Comparison of ENCODE assay signal across 12 mouse cellular contexts in genomic region chr15:100660306-100660705, GRCm38 (mm10). TPM values are rescaled to one million over a fixed set of nuclear protein-coding genes. Genes with fewer than 3 reads are reported as not detected.
DNase-seq lines count a peak whose midpoint lies in the region; ATAC-seq and TF ChIP-seq lines count a peak whose summit lies in the region.
"Had no signal": no experiment of that assay in that cellular context is flagged by ENCODE, and none has a peak within 500 bp of the region (broad histone marks: within the 10 kb centered on the region; RNA-seq: fewer than 3 reads in every experiment).

No protein-coding gene starts in this region.

- H3K79me2 ChIP-seq in liver, adult 2 months (ENCODE audit: control insufficient read depth, insufficient read depth, low read length): no peaks in the 10 kb centered on the region

- H3K27me3 ChIP-seq in hindbrain, postnatal 0 days (ENCODE audit: insufficient read depth, low read length): no peaks in the 10 kb centered on the region
- no peaks in the 10 kb centered on the region for H3K27me3 ChIP-seq in hindbrain, embryonic 16.5 days (replicated peaks; ENCODE audit: control insufficient read depth, insufficient read depth, low read length)
- no peaks in the 10 kb centered on the region for H3K27me3 ChIP-seq in liver, adult 2 months (ENCODE audit: control insufficient read depth, insufficient read depth, low read length)
- no peaks in the 10 kb centered on the region for H3K27me3 ChIP-seq in liver, postnatal 0 days (ENCODE audit: insufficient read depth, low read length)
- H3K27me3 ChIP-seq in forebrain, embryonic 16.5 days (replicated peaks; ENCODE audit: control insufficient read depth, insufficient read depth, low read length): no peaks in the 10 kb centered on the region
- H3K27me3 ChIP-seq: liver, embryonic 12.5 days had no signal

- TF ChIP-seq POLR2A in liver, adult 2 months (IDR thresholded peaks at IDR 0.05; ENCODE audit: extremely low read depth, insufficient read depth, low read length): no peak

- H3K9ac ChIP-seq in hindbrain, postnatal 0 days (replicated peaks; ENCODE audit: low read length): no peak overlapping the region
- H3K9ac ChIP-seq in hindbrain, embryonic 16.5 days (ENCODE audit: low read depth, low read length): no peak overlapping the region
- H3K9ac ChIP-seq in liver, adult 2 months (ENCODE audit: low read depth, low read length): no peak overlapping the region
- H3K9ac ChIP-seq in liver, postnatal 0 days (replicated peaks): no peak overlapping the region
- H3K9ac ChIP-seq in forebrain, embryonic 16.5 days (replicated peaks; ENCODE audit: low read depth, low read length): no peak overlapping the region
- H3K9ac ChIP-seq: liver, embryonic 12.5 days had no signal

- no peak for TF ChIP-seq CTCF in hindbrain, postnatal 0 days (IDR thresholded peaks at IDR 0.05; ENCODE audit: low read depth)
- TF ChIP-seq CTCF in liver, adult 2 months (IDR thresholded peaks at IDR 0.05; ENCODE audit: low read depth, low read length): no peak
- TF ChIP-seq CTCF in liver, postnatal 0 days (IDR thresholded peaks at IDR 0.05; ENCODE audit: low read depth): no peak

- TF ChIP-seq EP300 in liver, postnatal 0 days (IDR thresholded peaks at IDR 0.05; ENCODE audit: low read depth): no peak

- H3K9me3 ChIP-seq in hindbrain, postnatal 0 days (ENCODE audit: low read length): no peaks in the 10 kb centered on the region
- H3K9me3 ChIP-seq in hindbrain, embryonic 16.5 days (ENCODE audit: control insufficient read depth, low read length): no peaks in the 10 kb centered on the region
- no peaks in the 10 kb centered on the region for H3K9me3 ChIP-seq in liver, postnatal 0 days (ENCODE audit: low read length)
- no peaks in the 10 kb centered on the region for H3K9me3 ChIP-seq in forebrain, embryonic 16.5 days (ENCODE audit: control insufficient read depth, low read length)
- H3K9me3 ChIP-seq: liver, embryonic 12.5 days had no signal

- no peak overlapping the region for H3K4me2 ChIP-seq in hindbrain, postnatal 0 days (ENCODE audit: low read depth, low read length)
- H3K4me2 ChIP-seq in hindbrain, embryonic 16.5 days (ENCODE audit: low read length): no peak overlapping the region
- no peak overlapping the region for H3K4me2 ChIP-seq in liver, postnatal 0 days (ENCODE audit: low read depth, low read length)
- no peak overlapping the region for H3K4me2 ChIP-seq in forebrain, embryonic 16.5 days (ENCODE audit: low read length)
- H3K4me2 ChIP-seq: liver, embryonic 12.5 days had no signal

- no peak overlapping the region for H3K4me3 ChIP-seq in hindbrain, postnatal 0 days (ENCODE audit: low read length)
- no peak overlapping the region for H3K4me3 ChIP-seq in hindbrain, embryonic 16.5 days (ENCODE audit: low read length)
- H3K4me3 ChIP-seq in liver, adult 2 months (ENCODE audit: insufficient read depth, low read depth, low read length): no peak overlapping the region
- no peak overlapping the region for H3K4me3 ChIP-seq in liver, postnatal 0 days (ENCODE audit: low read depth, low read length)
- no peak overlapping the region for H3K4me3 ChIP-seq in forebrain, embryonic 16.5 days (replicated peaks; ENCODE audit: low read length)
- H3K4me3 ChIP-seq: layer of hippocampus, adult 2 months; liver, embryonic 12.5 days; myocyte had no signal

- H3K27ac ChIP-seq in hindbrain, postnatal 0 days: no peak overlapping the region
- no peak overlapping the region for H3K27ac ChIP-seq in hindbrain, embryonic 16.5 days (ENCODE audit: low read depth, low read length)
- peak overlapping the region; percentile 23 for H3K27ac ChIP-seq in liver, adult 2 months (replicated peaks; ENCODE audit: insufficient read depth, low read depth, low read length)
- no peak overlapping the region for H3K27ac ChIP-seq in liver, postnatal 0 days (ENCODE audit: low read depth)
- no peak overlapping the region for H3K27ac ChIP-seq in forebrain, embryonic 16.5 days (ENCODE audit: low read length)
- H3K27ac ChIP-seq: layer of hippocampus, adult 2 months; liver, embryonic 12.5 days had no signal

- H3K4me1 ChIP-seq in hindbrain, postnatal 0 days (ENCODE audit: insufficient read depth, low read length): no peaks in the 10 kb centered on the region
- no peaks in the 10 kb centered on the region for H3K4me1 ChIP-seq in hindbrain, embryonic 16.5 days (ENCODE audit: control insufficient read depth, insufficient read depth, low read depth, low read length)
- H3K4me1 ChIP-seq in liver, adult 2 months (ENCODE audit: control insufficient read depth, insufficient read depth, low read length): peaks cover 28% of the 10 kb centered on the region
- peaks cover 14% of the 10 kb centered on the region for H3K4me1 ChIP-seq in liver, postnatal 0 days (ENCODE audit: insufficient read depth)
- no peaks in the 10 kb centered on the region for H3K4me1 ChIP-seq in forebrain, embryonic 16.5 days (replicated peaks; ENCODE audit: control insufficient read depth, insufficient read depth, low read length)

- no peaks in the 10 kb centered on the region for H3K36me3 ChIP-seq in hindbrain, postnatal 0 days (ENCODE audit: insufficient read depth, low read length)
- H3K36me3 ChIP-seq in hindbrain, embryonic 16.5 days (ENCODE audit: control insufficient read depth, insufficient read depth, low read length): no peaks in the 10 kb centered on the region
- no peaks in the 10 kb centered on the region for H3K36me3 ChIP-seq in liver, adult 2 months (ENCODE audit: control insufficient read depth, insufficient read depth, low read length)
- peaks cover 10% of the 10 kb centered on the region for H3K36me3 ChIP-seq in liver, postnatal 0 days (replicated peaks; ENCODE audit: insufficient read depth, low read length)
- no peaks in the 10 kb centered on the region for H3K36me3 ChIP-seq in forebrain, embryonic 16.5 days (ENCODE audit: control insufficient read depth, insufficient read depth)

- peak; percentile 23 for DNase-seq in hindbrain, postnatal 0 days (ENCODE audit: low spot score)
- DNase-seq in liver, adult 2 months (ENCODE audit: extremely low read depth, low read depth, low spot score): peak; percentile 94
- no peak for DNase-seq in liver, postnatal 0 days
- peak; percentile 54 for DNase-seq in cerebellum, adult 9-11 months
- peak; percentile 33 for DNase-seq in left cerebral cortex, postnatal 4 days
- DNase-seq in urinary bladder, adult 18-20 months (ENCODE audit: low spot score in 2 of 2): no peak
- DNase-seq: lung, postnatal 4 days had no signal

- WGBS in hindbrain, postnatal 0 days: 68% methylated on average over 9 of the region's 9 CpGs
- WGBS in hindbrain, embryonic 16.5 days: 76% methylated on average over 9 of the region's 9 CpGs
- 22% methylated on average over 9 of the region's 9 CpGs for WGBS in liver, adult 2 months
- 78% methylated on average over 9 of the region's 9 CpGs for WGBS in liver, postnatal 0 days (ENCODE audit: insufficient replicate concordance)
- WGBS in forebrain, embryonic 16.5 days: 74% methylated on average over 9 of the region's 9 CpGs

- intact Hi-C loops in left cerebral cortex, postnatal 4 days (cut with DNase I): no loop called here

- ATAC-seq in hindbrain, postnatal 0 days: no peak
- no peak for ATAC-seq in hindbrain, embryonic 16.5 days
- ATAC-seq in liver, postnatal 0 days: no peak
- no peak for ATAC-seq in forebrain, embryonic 16.5 days
- ATAC-seq: liver, embryonic 12.5 days had no signal

RNA-seq across cellular contexts. Expression of gene Bin2, which starts 9.0 kb away (rescaled TPM):
- total RNA-seq in hindbrain, postnatal 0 days (2014; rRNA removed): 0.61 and 0.63 TPM in 2 replicates
- 1.1 and 1.4 TPM in 2 replicates for polyA plus RNA-seq in hindbrain, postnatal 0 days (2015; fragmentation: Nextera tagmentation; extraction: Ambion mirVana)
- polyA plus RNA-seq in hindbrain, embryonic 16.5 days (2015; fragmentation: Nextera tagmentation; extraction: Ambion mirVana): 1.6 and 1.9 TPM in 2 replicates
- 1.0 and 4.0 TPM in 2 replicates for total RNA-seq in liver, adult 2 months (2014; rRNA removed)
- 1.4 and 4.0 TPM in 2 replicates for polyA plus RNA-seq in liver, adult 2 months (2012; rRNA removed)
- polyA plus RNA-seq in liver, postnatal 0 days (2015; fragmentation: Nextera tagmentation; extraction: Ambion mirVana): 16.2 and 20.3 TPM in 2 replicates
- total RNA-seq in left cerebral cortex, postnatal 4 days (2021): 1 to 10 TPM; 1.8 to 2.4 TPM
- 0.65 and 0.70 TPM in 2 replicates for polyA plus RNA-seq in forebrain, embryonic 16.5 days (2015; fragmentation: Nextera tagmentation; extraction: Ambion mirVana)
- polyA plus RNA-seq: myocyte had no signal

RNA-seq across cellular contexts. Expression of gene Smagp, which starts 23.6 kb away (rescaled TPM):
- total RNA-seq in hindbrain, postnatal 0 days (2014; rRNA removed): 2.7 and 5.8 TPM in 2 replicates
- polyA plus RNA-seq in hindbrain, postnatal 0 days (2015; fragmentation: Nextera tagmentation; extraction: Ambion mirVana): 3.3 and 4.3 TPM in 2 replicates
- polyA plus RNA-seq in hindbrain, embryonic 16.5 days (2015; fragmentation: Nextera tagmentation; extraction: Ambion mirVana): 3.6 and 4.1 TPM in 2 replicates
- total RNA-seq in liver, adult 2 months (2014; rRNA removed): 13.0 and 14.9 TPM in 2 replicates
- polyA plus RNA-seq in liver, adult 2 months (2012; rRNA removed): 57.0 and 80.1 TPM in 2 replicates
- 21.7 and 24.8 TPM in 2 replicates for polyA plus RNA-seq in liver, postnatal 0 days (2015; fragmentation: Nextera tagmentation; extraction: Ambion mirVana)
- 1 to 10 TPM; 2.4 to 3.2 TPM for total RNA-seq in left cerebral cortex, postnatal 4 days (2021)
- polyA plus RNA-seq in forebrain, embryonic 16.5 days (2015; fragmentation: Nextera tagmentation; extraction: Ambion mirVana): 2.4 and 3.3 TPM in 2 replicates

RNA-seq across cellular contexts. Expression of gene Cela1, which starts 27.4 kb away (rescaled TPM):
- 1.8 and 4.7 TPM in 2 replicates for total RNA-seq in hindbrain, postnatal 0 days (2014; rRNA removed)
- 2.4 and 3.1 TPM in 2 replicates for polyA plus RNA-seq in hindbrain, postnatal 0 days (2015; fragmentation: Nextera tagmentation; extraction: Ambion mirVana)
- polyA plus RNA-seq in hindbrain, embryonic 16.5 days (2015; fragmentation: Nextera tagmentation; extraction: Ambion mirVana): 1.4 and 2.0 TPM in 2 replicates
- 54.6 and 199 TPM in 2 replicates for total RNA-seq in liver, adult 2 months (2014; rRNA removed)
- 58.3 and 69.1 TPM in 2 replicates for polyA plus RNA-seq in liver, adult 2 months (2012; rRNA removed)
- polyA plus RNA-seq in liver, postnatal 0 days (2015; fragmentation: Nextera tagmentation; extraction: Ambion mirVana): 29.5 and 31.5 TPM in 2 replicates
- total RNA-seq in left cerebral cortex, postnatal 4 days (2021): 1 to 10 TPM in 1 of 2 experiments, under 1 TPM in 1; 0.74 to 1.2 TPM
- 1.1 and 1.4 TPM in 2 replicates for polyA plus RNA-seq in forebrain, embryonic 16.5 days (2015; fragmentation: Nextera tagmentation; extraction: Ambion mirVana)

RNA-seq across cellular contexts. Expression of gene Dazap2, which starts 45.2 kb away (rescaled TPM):
- total RNA-seq in hindbrain, postnatal 0 days (2014; rRNA removed): 108 and 141 TPM in 2 replicates
- polyA plus RNA-seq in hindbrain, postnatal 0 days (2015; fragmentation: Nextera tagmentation; extraction: Ambion mirVana): 156 and 164 TPM in 2 replicates
- polyA plus RNA-seq in hindbrain, embryonic 16.5 days (2015; fragmentation: Nextera tagmentation; extraction: Ambion mirVana): 123 and 134 TPM in 2 replicates
- 50.3 and 60.2 TPM in 2 replicates for total RNA-seq in liver, adult 2 months (2014; rRNA removed)
- 395 and 460 TPM in 2 replicates for polyA plus RNA-seq in liver, adult 2 months (2012; rRNA removed)
- polyA plus RNA-seq in liver, postnatal 0 days (2015; fragmentation: Nextera tagmentation; extraction: Ambion mirVana): 145 and 146 TPM in 2 replicates
- 10 to 100 TPM; 67.6 to 71.0 TPM for total RNA-seq in left cerebral cortex, postnatal 4 days (2021)
- polyA plus RNA-seq in forebrain, embryonic 16.5 days (2015; fragmentation: Nextera tagmentation; extraction: Ambion mirVana): 152 and 164 TPM in 2 replicates

Comparison
In these comparisons a context has a peak if more than half of its experiments do, and no peak if none do; other contexts are left out.
1. DNase-seq: peak in hindbrain, postnatal 0 days (single experiment), liver, adult 2 months (single experiment), cerebellum, adult 9-11 months (single experiment) and left cerebral cortex, postnatal 4 days (single experiment); none in liver, postnatal 0 days (single experiment) and urinary bladder, adult 18-20 months (0 of 2).